Mouse (Mus musculus): Measurements from ENCODE around the gene Fzd1.

Gene Fzd1

DNA sequence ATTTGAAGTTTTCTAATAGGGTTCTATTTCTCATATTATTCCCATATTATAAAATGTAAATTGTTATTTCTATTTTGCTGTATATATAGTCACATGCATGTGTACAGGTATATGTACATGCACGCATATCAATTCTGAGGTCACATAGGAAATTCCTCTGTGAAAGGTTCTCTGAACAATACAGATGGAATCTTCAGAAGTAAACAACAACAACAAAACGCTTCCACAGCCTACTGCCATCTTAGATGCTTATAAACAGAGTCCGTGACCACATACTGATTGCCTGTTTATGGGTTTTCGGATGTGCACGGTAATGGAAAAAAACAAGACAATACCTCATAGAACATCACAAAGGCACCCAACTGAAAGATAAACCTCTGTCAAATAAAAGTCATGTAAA, 4.7 kb downstream of the Fzd1 start:
- DNase-seq (ENCODE audit: low read depth), result no peak

DNA sequence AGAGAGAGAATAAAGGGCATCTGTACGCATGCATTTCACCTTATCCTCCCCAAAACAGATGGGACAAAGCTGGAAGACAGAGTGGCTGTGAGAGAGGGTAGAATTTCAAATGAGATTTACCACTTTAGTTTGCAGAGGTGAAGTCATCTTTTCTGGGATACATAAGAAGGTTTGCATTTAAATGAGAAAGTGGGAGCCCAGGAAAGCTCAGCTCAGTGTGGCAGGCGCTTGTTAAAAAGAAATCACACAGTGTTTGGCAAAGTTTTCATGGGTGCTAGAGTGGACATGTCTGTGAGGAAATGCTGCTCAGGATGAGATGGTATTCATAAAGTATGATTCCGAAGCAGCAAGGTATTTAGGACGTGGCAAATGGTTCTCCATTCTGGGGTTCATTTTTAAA, 15.1 kb downstream of the Fzd1 start:
- DNase-seq (ENCODE audit: low read depth), result no peak

GRCm38 (mm10) chr5:4737013-4737412, 20.8 kb downstream of the Fzd1 start:
- DNase-seq (ENCODE audit: low read depth), result no peak

DNA sequence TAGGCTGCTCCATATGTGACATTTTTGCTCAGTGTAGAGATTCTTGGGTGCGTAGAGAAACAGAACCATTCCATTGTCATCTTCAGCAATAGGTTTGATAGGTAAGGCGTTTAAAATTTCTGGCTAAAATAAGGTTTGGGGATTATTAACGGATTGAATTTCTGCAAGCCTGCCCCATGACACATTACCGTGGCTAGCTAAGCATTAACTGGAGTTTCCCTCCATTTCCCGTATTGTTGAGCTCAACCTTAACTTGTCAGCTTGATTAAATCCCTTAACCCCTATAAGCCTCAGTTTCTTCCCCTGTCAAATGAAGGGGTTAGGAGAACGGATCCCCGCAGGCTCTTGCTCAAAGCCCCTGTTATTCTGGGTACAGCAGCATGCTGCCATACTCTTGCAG, 22.4 kb downstream of the Fzd1 start:
- DNase-seq (ENCODE audit: low read depth), result no peak

GRCm38 (mm10) chr5:4733239-4733638, 24.6 kb downstream of the Fzd1 start:
- DNase-seq (ENCODE audit: low read depth), result no peak

GRCm38 (mm10) chr5:4732241-4733229, 25.3 kb downstream of the Fzd1 start:
- DNase-seq (ENCODE audit: low read depth), result no peak

GRCm38 (mm10) chr5:4731743-4732215, 26.1 kb downstream of the Fzd1 start:
- DNase-seq (ENCODE audit: low read depth), result no peak

- DNase-seq (ENCODE audit: low read depth), result no peak
Observed at GRCm38 (mm10) chr5:4731064-4731463, 26.8 kb downstream of the Fzd1 start.

Data from 416B (cell line).